Mouse (Mus musculus) adrenal gland, adult 8-10 months (tissue): ENCODE data around the gene Myo3b. TPM values are rescaled to one million over a fixed set of nuclear protein-coding genes. Genes with fewer than 3 reads are reported as not detected.

Experiments
- DNase-seq: peaks from one replicate; pipeline ENCODE4 v3.0.0; 2022
- total RNA-seq, 4 experiments: library from RNA; stranded (reverse); gene quantifications; 2 replicates each; pipeline ENCODE4 v1.2.4; 2022

Gene Myo3b
- total RNA-seq, 4 experiments from 2014 or later: 0.09 TPM; not detected in 3

- no peak for DNase-seq
Measured at GRCm38 (mm10) chr2:70066338-70067022, 27.6 kb downstream of the Myo3b start.

- no peak for DNase-seq
Measured at GRCm38 (mm10) chr2:70069861-70070260, 30.9 kb downstream of the Myo3b start.

GRCm38 (mm10) chr2:70083444-70084020, 44.6 kb downstream of the Myo3b start:
- no peak for DNase-seq

- DNase-seq: no peak
Measured at GRCm38 (mm10) chr2:70091261-70091660, 52.3 kb downstream of the Myo3b start.

GRCm38 (mm10) chr2:70091801-70092522, 53.0 kb downstream of the Myo3b start:
- DNase-seq: no peak

GRCm38 (mm10) chr2:70092665-70093064, 53.7 kb downstream of the Myo3b start:
- DNase-seq: no peak

- DNase-seq: no peak
Measured at GRCm38 (mm10) chr2:70094446-70094845, 55.5 kb downstream of the Myo3b start.

- no peak for DNase-seq
Measured at GRCm38 (mm10) chr2:70097229-70098095, 58.5 kb downstream of the Myo3b start.

- DNase-seq: no peak
Measured at GRCm38 (mm10) chr2:70099459-70099858, 60.5 kb downstream of the Myo3b start.

GRCm38 (mm10) chr2:70105286-70106030, 66.5 kb downstream of the Myo3b start:
- no peak for DNase-seq

GRCm38 (mm10) chr2:70109010-70109409, 70.1 kb downstream of the Myo3b start:
- peak; percentile 81 for DNase-seq

- DNase-seq: peak; percentile 42
Measured at GRCm38 (mm10) chr2:70113798-70114782, 75.2 kb downstream of the Myo3b start.

GRCm38 (mm10) chr2:70118376-70119264, 79.7 kb downstream of the Myo3b start:
- no peak for DNase-seq

GRCm38 (mm10) chr2:70119265-70119663, 80.3 kb downstream of the Myo3b start:
- no peak for DNase-seq

GRCm38 (mm10) chr2:70126330-70126729, 87.4 kb downstream of the Myo3b start:
- DNase-seq: no peak

- peak; percentile 62 for DNase-seq
Measured at GRCm38 (mm10) chr2:70126783-70127182, 87.9 kb downstream of the Myo3b start.

- no peak for DNase-seq
Measured at GRCm38 (mm10) chr2:70127351-70128148, 88.6 kb downstream of the Myo3b start.

- DNase-seq: no peak
Measured at GRCm38 (mm10) chr2:70128590-70128989, 89.7 kb downstream of the Myo3b start.

GRCm38 (mm10) chr2:70129566-70129965, 90.6 kb downstream of the Myo3b start:
- DNase-seq: peak; percentile 57
